Mouse (Mus musculus): ENCODE measurements at regions not wholly inside any gene's neighbourhood (a gene's known extent, or its start where the extent isn't known, plus 50 kb on each side); places are given as distances from the start of the nearest gene placed in this dataset.

- in situ Hi-C loops (cut with MboI, MseI), result loop anchor here (25.0 kb wide), 1 partner anchor 1210 kb away; no protein-coding TSS in a partner anchor
Observed at GRCm38 (mm10) chr9:30522595-30523350, 95.9 kb downstream of the Snx19 start.

- in situ Hi-C loops (cut with MboI, MseI), result loop anchor here (25.0 kb wide), 1 partner anchor 1209 kb away; no protein-coding TSS in a partner anchor
Observed at GRCm38 (mm10) chr9:30521556-30522240, 94.8 kb downstream of the Snx19 start.

GRCm38 (mm10) chr9:30520853-30521439, 94.0 kb downstream of the Snx19 start:
- in situ Hi-C loops (cut with MboI, MseI), result loop anchor here (25.0 kb wide), 1 partner anchor 1209 kb away; no protein-coding TSS in a partner anchor

GRCm38 (mm10) chr9:30520116-30520515, 93.2 kb downstream of the Snx19 start:
- in situ Hi-C loops (cut with MboI, MseI), result loop anchor here (25.0 kb wide), 1 partner anchor 1208 kb away; no protein-coding TSS in a partner anchor

- in situ Hi-C loops (cut with MboI, MseI), result loop anchor here (25.0 kb wide), 1 partner anchor 1207 kb away; no protein-coding TSS in a partner anchor
Observed at GRCm38 (mm10) chr9:30519231-30519630, 92.3 kb downstream of the Snx19 start.
